Mouse (Mus musculus): ENCODE measurements around the gene Mov10. TPM values are rescaled to one million over a fixed set of nuclear protein-coding genes. Genes with fewer than 3 reads are reported as not detected.
"Not testable (repeated sequence)": the region's sequence is repeated elsewhere in the genome, so short reads cannot be mapped to it uniquely, and the experiment has no call there.

Gene Mov10
- polyA plus RNA-seq (2012; ENCODE audit: insufficient read depth, insufficient read length, missing spikeins): 23.4 and 25.1 TPM in 2 replicates

- H3K4me3 ChIP-seq (ENCODE audit: insufficient read depth, low read length): peak within 1 kb of the TSS; percentile 71
- peaks cover 20% of the 10 kb centered on the region for H3K4me1 ChIP-seq (ENCODE audit: control insufficient read depth, insufficient read depth, low read length)
- no peak for TF ChIP-seq POLR2A (IDR thresholded peaks at IDR 0.05; ENCODE audit: borderline replicate concordance, low read depth, low read length)
- no peak for TF ChIP-seq CTCF (IDR thresholded peaks at IDR 0.05; ENCODE audit: low read depth, low read length)
- peak within 1 kb of the TSS; percentile 47 for H3K27ac ChIP-seq (ENCODE audit: insufficient read depth, low read depth, low read length)
These were observed at the start of gene Mov10 for GRCm38 (mm10) chr3:104817991-104818748. Gene Mov10 (minus strand): TSS chr3:104818563.

DNA sequence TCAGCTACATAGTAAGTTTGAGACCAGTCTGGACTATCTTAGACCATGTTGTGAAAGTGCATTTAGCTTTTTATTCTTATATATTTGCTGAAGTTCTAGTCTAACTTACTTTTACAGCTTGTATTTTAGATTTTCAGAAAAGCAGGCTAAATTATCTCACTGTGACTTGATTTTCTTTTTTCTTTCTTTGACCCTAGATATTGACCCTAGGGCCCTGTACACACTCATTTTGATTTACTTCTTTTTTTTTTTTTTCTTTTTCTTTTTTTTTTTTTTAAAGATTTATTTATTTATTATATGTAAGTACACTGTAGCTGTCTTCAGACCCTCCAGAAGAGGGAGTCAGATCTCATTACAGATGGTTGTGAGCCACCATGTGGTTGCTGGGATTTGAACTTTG lies 48.3 kb upstream of the Mov10 start:
- H3K4me1 ChIP-seq (ENCODE audit: control insufficient read depth, insufficient read depth, low read length); H3K4me3 ChIP-seq (ENCODE audit: insufficient read depth, low read length); H3K27ac ChIP-seq (ENCODE audit: insufficient read depth, low read depth, low read length): not testable (repeated sequence)

DNA sequence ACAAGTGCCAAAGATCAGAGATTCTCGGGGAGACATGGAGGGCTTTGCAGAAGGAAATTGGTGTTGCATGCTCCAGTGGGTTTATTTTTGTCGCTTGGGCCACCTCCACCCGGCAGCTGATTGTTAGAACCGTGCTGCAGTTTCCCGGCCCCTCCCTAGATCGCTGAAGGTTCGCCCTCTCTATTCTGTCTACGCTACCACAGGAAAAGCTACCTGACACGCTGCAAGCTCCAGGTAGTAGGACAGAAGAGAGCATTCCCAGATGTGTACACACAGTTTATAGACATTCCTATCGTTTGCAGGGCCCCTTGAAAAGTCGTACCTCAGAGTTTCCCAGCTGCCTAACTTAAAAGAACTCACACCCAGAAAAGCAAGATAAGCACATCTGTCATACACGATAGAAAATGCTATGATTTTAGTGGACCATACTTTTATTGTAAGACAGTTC lies 47.0 kb upstream of the Mov10 start:
- H3K4me1 ChIP-seq (ENCODE audit: control insufficient read depth, insufficient read depth, low read length): peaks cover 5% of the 10 kb centered on the region; the same call in 1 of the 2 replicates

DNA sequence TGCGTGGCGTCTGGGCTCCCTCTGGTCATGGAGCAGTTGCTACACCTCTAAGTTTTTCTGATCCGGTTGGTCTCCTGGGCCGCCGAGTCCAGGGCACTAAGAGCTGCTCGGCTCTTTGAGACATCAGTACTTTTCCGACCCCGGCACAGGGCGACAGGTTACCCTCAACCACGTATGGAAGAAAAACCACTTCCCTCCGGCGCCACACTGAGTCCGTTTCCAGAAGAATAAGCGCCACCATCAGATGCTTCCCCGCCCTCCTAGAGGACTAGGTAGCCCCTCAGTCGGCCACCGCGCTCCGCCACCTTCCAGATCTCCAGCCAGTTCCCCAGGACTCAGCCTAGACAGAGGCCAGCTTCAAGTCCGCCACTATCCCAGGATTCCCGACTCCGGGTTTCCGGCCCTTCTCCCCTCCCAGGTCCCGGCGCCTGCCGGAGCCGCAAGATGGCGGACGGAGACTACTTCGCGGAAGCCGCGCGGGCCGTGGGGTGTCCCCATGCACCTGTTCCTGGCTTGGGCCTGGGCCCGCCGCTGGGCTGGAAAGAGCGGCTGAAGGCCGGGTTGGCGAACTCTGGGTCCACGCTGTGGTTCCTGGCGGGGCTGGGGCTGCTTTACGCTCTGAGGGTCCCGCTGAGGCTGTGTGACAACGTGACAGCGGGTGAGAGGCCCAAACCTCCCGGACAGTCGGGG lies 46.4 kb upstream of the Mov10 start:
- Histone ChIP-seq H3K27ac (ENCODE audit: insufficient read depth, low read depth, low read length) (peak overlapping the region; percentile 90), H3K4me1 (ENCODE audit: control insufficient read depth, insufficient read depth, low read length) (peaks cover 5% of the 10 kb centered on the region), H3K4me3 (ENCODE audit: insufficient read depth, low read length) (peak overlapping the region; percentile 84)
- TF ChIP-seq CTCF (IDR thresholded peaks at IDR 0.05; ENCODE audit: low read depth, low read length) (no peak), POLR2A (IDR thresholded peaks at IDR 0.05; ENCODE audit: borderline replicate concordance, low read depth, low read length) (peak; percentile 50; the same call in 1 of the 2 replicates)

More for the DNA sequence above, 47.0 kb upstream of the Mov10 start:
- TF ChIP-seq CTCF (IDR thresholded peaks at IDR 0.05; ENCODE audit: low read depth, low read length) (no peak), POLR2A (IDR thresholded peaks at IDR 0.05; ENCODE audit: borderline replicate concordance, low read depth, low read length) (no peak)
- Histone ChIP-seq H3K4me3 (ENCODE audit: insufficient read depth, low read length) (peak overlapping the region; percentile 84), H3K27ac (ENCODE audit: insufficient read depth, low read depth, low read length) (peak overlapping the region; percentile 90)

DNA sequence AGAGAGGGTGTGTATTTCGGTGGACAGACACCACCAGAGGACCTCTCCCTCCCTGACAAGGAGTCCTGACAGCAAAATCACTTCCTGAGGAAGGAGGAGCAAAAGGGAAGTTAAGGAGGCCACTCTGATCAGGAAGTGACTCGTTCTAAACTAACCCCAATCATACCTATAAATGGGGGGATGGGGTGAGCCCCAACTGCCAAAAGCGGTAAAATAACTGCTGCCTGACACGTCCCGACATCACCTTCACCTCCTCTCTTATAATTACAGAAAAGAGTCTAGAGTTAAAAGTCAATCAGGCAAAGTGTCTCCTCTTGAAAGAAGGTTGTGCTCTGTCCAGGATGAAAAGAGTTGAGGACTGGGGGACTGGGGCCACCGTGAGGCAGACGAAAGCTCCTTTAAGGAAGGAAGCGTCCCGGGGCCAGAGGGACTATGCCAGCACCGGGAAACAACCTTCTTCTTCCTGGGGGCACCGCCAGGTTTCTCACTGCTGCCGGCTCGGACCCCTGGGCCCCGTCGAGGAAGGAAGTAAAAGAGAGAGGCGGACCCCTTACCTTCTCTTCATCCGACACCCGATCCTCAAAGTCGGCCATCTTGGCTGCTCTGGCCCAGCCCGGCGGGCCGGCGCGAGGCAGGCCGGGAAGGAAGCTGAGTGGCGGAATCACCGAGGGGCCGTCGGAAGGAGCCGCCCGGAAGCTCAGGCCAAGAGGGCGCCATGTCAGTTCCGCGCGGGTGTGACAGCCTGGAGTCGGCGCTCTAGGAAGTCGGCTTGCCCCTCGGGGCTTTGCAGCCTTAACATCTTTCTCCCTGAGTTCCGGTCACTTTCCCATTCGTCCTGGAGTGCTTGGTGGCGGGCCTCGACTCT lies 45.7 kb upstream of the Mov10 start, which contains the start of the genes St7l and Capza1:
TSS of gene St7l (plus strand) at position 220 of the 865 bp plus-strand sequence.
TSS of gene Capza1 (minus strand) at position 720 of the 865 bp plus-strand sequence.
- Histone ChIP-seq H3K4me3 (ENCODE audit: insufficient read depth, low read length) (peak within 1 kb of the TSS; percentile 84), H3K4me1 (ENCODE audit: control insufficient read depth, insufficient read depth, low read length) (peaks cover 5% of the 10 kb centered on the region), H3K27ac (ENCODE audit: insufficient read depth, low read depth, low read length) (peak within 1 kb of the TSS; percentile 90)
- TF ChIP-seq CTCF (IDR thresholded peaks at IDR 0.05; ENCODE audit: low read depth, low read length) (no peak), POLR2A (IDR thresholded peaks at IDR 0.05; ENCODE audit: borderline replicate concordance, low read depth, low read length) (no peak; the same call in 1 of the 2 replicates)

- H3K4me3 ChIP-seq (ENCODE audit: insufficient read depth, low read length): no peak overlapping the region
- TF ChIP-seq CTCF (IDR thresholded peaks at IDR 0.05; ENCODE audit: low read depth, low read length) (no peak), POLR2A (IDR thresholded peaks at IDR 0.05; ENCODE audit: borderline replicate concordance, low read depth, low read length) (no peak)
- H3K27ac ChIP-seq (ENCODE audit: insufficient read depth, low read depth, low read length): no peak overlapping the region
- peaks cover 21% of the 10 kb centered on the region for H3K4me1 ChIP-seq (ENCODE audit: control insufficient read depth, insufficient read depth, low read length)
These were observed 40.2 kb upstream of the Mov10 start for GRCm38 (mm10) chr3:104858560-104858959.

DNA sequence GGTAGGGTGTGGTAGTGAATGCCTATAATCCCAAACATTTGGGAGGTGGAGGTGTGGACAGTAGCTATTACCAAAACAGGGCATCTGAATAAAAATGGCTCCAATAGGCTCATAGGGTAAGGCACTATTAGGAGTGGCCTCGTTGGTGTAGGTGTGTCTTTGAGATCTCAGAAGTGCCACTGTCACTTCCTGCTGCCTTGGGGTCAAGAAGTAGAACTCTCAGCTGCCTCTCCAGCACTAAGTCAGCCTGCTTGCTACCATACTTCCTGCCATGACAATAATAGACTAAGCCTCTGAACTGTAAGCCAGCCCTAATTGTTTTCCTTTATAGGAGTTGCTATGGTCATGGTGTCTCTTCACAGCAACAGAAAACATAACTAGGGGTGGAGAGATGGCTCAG lies 37.7 kb upstream of the Mov10 start:
- Histone ChIP-seq H3K4me3 (ENCODE audit: insufficient read depth, low read length) (no peak overlapping the region), H3K4me1 (ENCODE audit: control insufficient read depth, insufficient read depth, low read length) (peaks cover 18% of the 10 kb centered on the region), H3K27ac (ENCODE audit: insufficient read depth, low read depth, low read length) (no peak overlapping the region)
- TF ChIP-seq CTCF (IDR thresholded peaks at IDR 0.05; ENCODE audit: low read depth, low read length): no peak
- TF ChIP-seq POLR2A (IDR thresholded peaks at IDR 0.05; ENCODE audit: borderline replicate concordance, low read depth, low read length): no peak

DNA sequence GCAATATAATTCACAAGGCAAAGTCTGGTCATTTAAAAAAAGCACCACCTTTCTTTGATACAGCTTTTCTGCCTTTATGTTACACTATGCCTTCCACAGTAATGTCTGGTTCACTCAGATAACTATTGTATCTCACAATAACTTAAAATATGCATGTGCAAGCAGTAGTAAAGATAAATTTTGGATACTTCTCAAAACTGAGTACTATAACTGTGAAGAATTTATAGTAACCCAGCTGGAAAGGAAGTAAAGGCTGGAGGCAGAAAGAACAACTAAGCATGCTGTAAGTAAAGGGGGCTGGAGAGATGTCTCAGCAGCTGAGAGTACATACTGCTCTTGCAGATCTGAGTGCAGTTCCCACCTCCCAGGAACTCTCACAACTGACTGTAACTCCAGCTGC lies 36.5 kb upstream of the Mov10 start:
- TF ChIP-seq POLR2A (IDR thresholded peaks at IDR 0.05; ENCODE audit: borderline replicate concordance, low read depth, low read length) (no peak), CTCF (IDR thresholded peaks at IDR 0.05; ENCODE audit: low read depth, low read length) (no peak)
- no peak overlapping the region for H3K4me3 ChIP-seq (ENCODE audit: insufficient read depth, low read length)
- H3K27ac ChIP-seq (ENCODE audit: insufficient read depth, low read depth, low read length): peak overlapping the region; percentile 31; the same call in 1 of the 2 replicates
- H3K4me1 ChIP-seq (ENCODE audit: control insufficient read depth, insufficient read depth, low read length): peaks cover 15% of the 10 kb centered on the region

- H3K4me3 ChIP-seq (ENCODE audit: insufficient read depth, low read length): no peak overlapping the region
- TF ChIP-seq CTCF (IDR thresholded peaks at IDR 0.05; ENCODE audit: low read depth, low read length) (no peak), POLR2A (IDR thresholded peaks at IDR 0.05; ENCODE audit: borderline replicate concordance, low read depth, low read length) (no peak)
- no peak overlapping the region for H3K27ac ChIP-seq (ENCODE audit: insufficient read depth, low read depth, low read length)
- H3K4me1 ChIP-seq (ENCODE audit: control insufficient read depth, insufficient read depth, low read length): peaks cover 15% of the 10 kb centered on the region
These were observed 36.1 kb upstream of the Mov10 start for GRCm38 (mm10) chr3:104854465-104854864.
